Mouse (Mus musculus): Measurements from ENCODE around the gene Nxph1. TPM values are rescaled to one million over a fixed set of nuclear protein-coding genes. Genes with fewer than 3 reads are reported as not detected.

The Nxph1 gene
- 0.04 TPM in 1 of 2 replicates, not detected in the other for polyA plus RNA-seq (2012; rRNA removed)

DNA sequence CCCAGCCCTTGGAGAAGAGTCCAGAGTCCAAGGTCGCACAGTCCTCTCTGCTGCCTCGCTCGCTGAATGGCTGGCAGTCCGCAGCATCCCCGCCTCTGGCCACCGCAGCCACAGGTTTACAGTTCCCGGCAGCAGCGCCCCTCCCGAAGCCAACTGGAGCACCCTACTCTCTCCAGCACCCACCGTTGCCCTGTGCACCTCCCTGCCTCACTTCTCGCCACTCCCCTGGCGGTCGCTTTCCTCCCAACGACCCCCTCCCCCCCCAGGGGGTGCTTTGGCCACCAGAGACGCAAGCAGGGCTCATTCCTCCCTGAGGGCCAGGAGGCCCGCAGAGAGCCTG lies at the start of gene Nxph1:
Gene Nxph1 (plus strand): TSS at position 301 of the 340 bp plus-strand sequence.
- Histone ChIP-seq H3K27me3 (ENCODE audit: control insufficient read depth, insufficient read depth, low read length) (peaks cover 30% of the 10 kb centered on the region), H3K27ac (ENCODE audit: insufficient read depth, low read depth, low read length) (no peak within 1 kb of the TSS), H3K36me3 (ENCODE audit: control insufficient read depth, insufficient read depth, low read length) (no peaks in the 10 kb centered on the region), H3K4me1 (ENCODE audit: control insufficient read depth, insufficient read depth, insufficient read length, low read length) (peaks cover 3% of the 10 kb centered on the region), H3K4me3 (ENCODE audit: low read depth, low read length) (no peak within 1 kb of the TSS; the same call in 1 of the 2 replicates)
- WGBS = 8% methylated on average over 15 of the region's 16 CpGs
- TF ChIP-seq CTCF (IDR thresholded peaks at IDR 0.05; ENCODE audit: extremely low read depth, insufficient read length, insufficient replicate concordance, low read depth, low read length) = no peak
- no peak for TF ChIP-seq POLR2A (IDR thresholded peaks at IDR 0.05; ENCODE audit: low read depth, low read length)

DNA sequence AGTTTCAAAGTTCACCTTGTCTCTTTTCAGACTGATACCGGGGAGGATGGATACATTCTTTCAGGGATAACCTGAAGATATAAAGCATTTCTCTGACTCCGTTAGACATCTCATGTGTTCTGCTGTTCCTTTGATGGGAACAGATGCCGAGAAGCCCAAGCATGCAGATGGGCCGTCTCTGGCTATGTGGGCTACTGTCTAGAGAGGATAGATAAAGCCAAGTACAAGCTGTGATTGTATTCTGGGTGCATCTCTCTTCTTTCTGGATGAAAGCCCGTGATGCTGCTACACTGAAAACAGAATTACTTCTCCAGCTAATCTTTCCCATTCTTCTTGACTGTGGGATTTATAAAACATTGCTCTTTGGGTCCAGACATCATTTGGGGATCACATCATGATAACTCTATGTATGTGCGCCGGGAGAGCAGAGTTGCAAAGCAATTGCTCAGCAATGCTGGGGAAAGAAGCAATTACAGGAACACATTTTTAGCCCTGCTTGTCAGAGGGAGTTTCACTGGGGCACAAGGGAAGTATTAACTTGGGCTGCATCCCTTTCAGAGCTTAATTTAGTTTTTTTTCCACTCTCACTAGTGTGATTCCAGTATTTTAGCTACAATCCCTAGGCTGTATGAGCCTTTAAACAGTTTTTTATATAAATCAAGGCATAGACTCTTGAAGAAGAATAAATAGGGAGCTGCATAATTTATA lies 48.1 kb upstream of the Nxph1 start:
- no peak overlapping the region for H3K4me3 ChIP-seq (ENCODE audit: low read depth, low read length)
- TF ChIP-seq POLR2A (IDR thresholded peaks at IDR 0.05; ENCODE audit: low read depth, low read length) = no peak
- no peak for TF ChIP-seq CTCF (IDR thresholded peaks at IDR 0.05; ENCODE audit: extremely low read depth, insufficient read length, insufficient replicate concordance, low read depth, low read length)
- no peaks in the 10 kb centered on the region for H3K27me3 ChIP-seq (ENCODE audit: control insufficient read depth, insufficient read depth, low read length)
- no peaks in the 10 kb centered on the region for H3K36me3 ChIP-seq (ENCODE audit: control insufficient read depth, insufficient read depth, low read length)
- H3K27ac ChIP-seq (ENCODE audit: insufficient read depth, low read depth, low read length) = no peak overlapping the region
- WGBS = 80% methylated on average over 7 of the region's 7 CpGs
- no peaks in the 10 kb centered on the region for H3K4me1 ChIP-seq (ENCODE audit: control insufficient read depth, insufficient read depth, insufficient read length, low read length)

DNA sequence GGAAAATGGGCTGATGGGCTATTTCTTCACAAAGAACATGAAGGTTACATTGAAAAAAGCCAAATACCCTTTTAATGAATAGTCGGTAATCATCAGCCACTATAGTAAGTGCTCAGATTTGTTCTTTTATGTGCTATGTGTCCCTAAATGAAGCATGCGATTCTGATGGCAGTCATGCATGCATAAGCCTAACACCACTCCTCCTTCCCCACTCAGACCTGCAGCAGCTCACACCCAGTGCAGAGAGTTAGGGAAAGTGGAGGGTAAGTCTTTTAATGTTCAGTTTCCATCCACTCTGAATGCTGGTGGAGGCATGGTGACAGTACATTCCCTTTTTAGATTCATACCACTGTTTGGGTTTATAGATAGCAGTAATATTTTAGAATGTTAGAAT lies 47.5 kb upstream of the Nxph1 start:
- no peak for TF ChIP-seq POLR2A (IDR thresholded peaks at IDR 0.05; ENCODE audit: low read depth, low read length)
- WGBS = 85% methylated on average over 2 of the region's 2 CpGs
- H3K27me3 ChIP-seq (ENCODE audit: control insufficient read depth, insufficient read depth, low read length) = no peaks in the 10 kb centered on the region

DNA sequence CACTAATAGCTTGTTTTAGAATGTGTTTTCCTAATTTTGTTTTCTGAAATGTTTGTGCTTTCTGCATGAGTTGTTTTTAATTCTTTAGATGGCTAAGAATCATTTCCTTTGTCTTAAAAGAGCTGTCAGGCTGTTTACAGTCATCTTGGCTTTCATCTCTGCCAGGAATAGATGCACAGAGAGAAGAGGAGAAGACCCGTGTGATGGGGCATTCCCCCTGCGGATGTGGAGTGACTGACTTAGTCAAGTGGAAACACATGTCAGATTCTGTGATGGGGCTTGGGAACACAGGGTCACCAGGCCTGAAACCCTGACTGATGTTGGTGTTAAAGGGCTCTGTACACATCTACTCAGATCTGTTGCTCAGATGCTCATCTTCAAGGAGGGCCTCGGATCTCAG lies 40.3 kb upstream of the Nxph1 start:
- no peaks in the 10 kb centered on the region for H3K4me1 ChIP-seq (ENCODE audit: control insufficient read depth, insufficient read depth, insufficient read length, low read length)
- no peaks in the 10 kb centered on the region for H3K36me3 ChIP-seq (ENCODE audit: control insufficient read depth, insufficient read depth, low read length)
- TF ChIP-seq CTCF (IDR thresholded peaks at IDR 0.05; ENCODE audit: extremely low read depth, insufficient read length, insufficient replicate concordance, low read depth, low read length) = no peak
- no peak for TF ChIP-seq POLR2A (IDR thresholded peaks at IDR 0.05; ENCODE audit: low read depth, low read length)
- H3K4me3 ChIP-seq (ENCODE audit: low read depth, low read length) = no peak overlapping the region
- 72% methylated on average over 3 of the region's 3 CpGs for WGBS
- no peaks in the 10 kb centered on the region for H3K27me3 ChIP-seq (ENCODE audit: control insufficient read depth, insufficient read depth, low read length)
- no peak overlapping the region for H3K27ac ChIP-seq (ENCODE audit: insufficient read depth, low read depth, low read length)

More for the DNA sequence above, 47.5 kb upstream of the Nxph1 start:
- Histone ChIP-seq H3K4me3 (ENCODE audit: low read depth, low read length) (no peak overlapping the region), H3K27ac (ENCODE audit: insufficient read depth, low read depth, low read length) (no peak overlapping the region), H3K36me3 (ENCODE audit: control insufficient read depth, insufficient read depth, low read length) (no peaks in the 10 kb centered on the region), H3K4me1 (ENCODE audit: control insufficient read depth, insufficient read depth, insufficient read length, low read length) (no peaks in the 10 kb centered on the region)

DNA sequence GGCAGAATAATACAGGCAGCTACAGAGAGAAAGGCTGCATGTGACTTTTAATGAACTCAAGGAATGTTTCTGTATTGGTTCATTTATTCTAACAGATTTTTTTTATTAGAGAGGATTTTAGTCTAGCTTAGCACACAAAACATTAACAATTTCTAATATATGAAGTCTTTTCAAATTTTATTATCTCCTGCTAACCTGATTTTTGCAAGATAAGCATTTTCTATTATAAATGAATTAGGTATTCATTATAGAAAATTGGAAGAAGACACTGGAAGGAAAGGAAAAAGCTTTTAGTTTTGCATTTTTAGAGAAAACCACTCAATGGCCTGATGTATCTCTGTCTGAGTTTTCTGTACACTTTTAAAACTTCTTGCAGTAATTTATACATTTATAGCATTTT lies 34.8 kb upstream of the Nxph1 start:
- Histone ChIP-seq H3K4me1 (ENCODE audit: control insufficient read depth, insufficient read depth, insufficient read length, low read length) (no peaks in the 10 kb centered on the region), H3K27me3 (ENCODE audit: control insufficient read depth, insufficient read depth, low read length) (no peaks in the 10 kb centered on the region), H3K36me3 (ENCODE audit: control insufficient read depth, insufficient read depth, low read length) (no peaks in the 10 kb centered on the region), H3K27ac (ENCODE audit: insufficient read depth, low read depth, low read length) (no peak overlapping the region), H3K4me3 (ENCODE audit: low read depth, low read length) (no peak overlapping the region)
- TF ChIP-seq CTCF (IDR thresholded peaks at IDR 0.05; ENCODE audit: extremely low read depth, insufficient read length, insufficient replicate concordance, low read depth, low read length) = no peak
- TF ChIP-seq POLR2A (IDR thresholded peaks at IDR 0.05; ENCODE audit: low read depth, low read length) = no peak

DNA sequence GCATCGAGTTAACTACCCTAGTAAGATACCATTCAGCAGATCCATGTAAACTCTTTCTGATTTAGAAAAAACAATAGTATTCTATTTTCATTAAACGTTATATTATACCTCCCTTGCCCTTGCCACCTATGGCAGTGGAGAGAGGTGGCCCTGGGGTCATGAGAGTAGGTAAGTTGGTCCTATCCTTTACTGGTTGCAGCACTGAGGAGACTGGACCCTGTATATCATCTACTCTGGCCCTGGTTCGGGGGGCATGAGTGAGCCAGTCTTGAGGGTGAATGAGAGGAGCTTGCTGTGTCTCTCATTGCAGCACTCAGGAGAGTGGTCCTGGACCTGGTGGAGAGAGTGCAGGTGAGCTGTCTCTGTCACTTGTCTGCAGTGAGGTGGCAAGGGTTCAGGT lies 33.5 kb upstream of the Nxph1 start:
- Histone ChIP-seq H3K27ac (ENCODE audit: insufficient read depth, low read depth, low read length) (no peak overlapping the region), H3K36me3 (ENCODE audit: control insufficient read depth, insufficient read depth, low read length) (no peaks in the 10 kb centered on the region), H3K4me3 (ENCODE audit: low read depth, low read length) (no peak overlapping the region), H3K4me1 (ENCODE audit: control insufficient read depth, insufficient read depth, insufficient read length, low read length) (no peaks in the 10 kb centered on the region), H3K27me3 (ENCODE audit: control insufficient read depth, insufficient read depth, low read length) (no peaks in the 10 kb centered on the region)
- 71% methylated on average over 3 of the region's 3 CpGs for WGBS
- TF ChIP-seq POLR2A (IDR thresholded peaks at IDR 0.05; ENCODE audit: low read depth, low read length) = no peak
- no peak for TF ChIP-seq CTCF (IDR thresholded peaks at IDR 0.05; ENCODE audit: extremely low read depth, insufficient read length, insufficient replicate concordance, low read depth, low read length)

DNA sequence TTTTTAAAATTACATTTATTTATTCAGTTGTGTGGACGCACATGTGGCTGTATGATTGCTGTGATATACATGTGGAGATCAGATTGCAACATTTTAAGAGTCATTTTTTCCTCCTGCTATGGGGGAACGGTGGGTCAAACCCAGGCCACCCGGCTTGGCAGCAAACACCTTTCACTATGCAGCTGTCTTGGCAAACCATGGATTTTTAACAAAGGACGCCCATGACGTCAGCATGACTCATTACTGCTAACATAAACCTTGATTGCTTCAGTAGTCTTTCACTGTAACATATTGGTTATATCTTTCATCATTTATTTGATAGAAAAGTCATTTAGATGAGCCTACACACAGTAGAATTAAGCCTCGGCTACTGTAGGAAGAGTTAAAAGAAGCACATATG lies 23.8 kb upstream of the Nxph1 start:
- Histone ChIP-seq H3K27ac (ENCODE audit: insufficient read depth, low read depth, low read length) (no peak overlapping the region), H3K27me3 (ENCODE audit: control insufficient read depth, insufficient read depth, low read length) (no peaks in the 10 kb centered on the region), H3K4me3 (ENCODE audit: low read depth, low read length) (no peak overlapping the region), H3K36me3 (ENCODE audit: control insufficient read depth, insufficient read depth, low read length) (no peaks in the 10 kb centered on the region), H3K4me1 (ENCODE audit: control insufficient read depth, insufficient read depth, insufficient read length, low read length) (no peaks in the 10 kb centered on the region)
- 68% methylated on average over 6 of the region's 6 CpGs for WGBS
- TF ChIP-seq POLR2A (IDR thresholded peaks at IDR 0.05; ENCODE audit: low read depth, low read length) (no peak), CTCF (IDR thresholded peaks at IDR 0.05; ENCODE audit: extremely low read depth, insufficient read length, insufficient replicate concordance, low read depth, low read length) (no peak)

All from small intestine, adult 2 months (tissue).